In genomic region chr12:15809249-15809648, GRCm38 (mm10) we compare ENCODE assay signal across 18 mouse cellular contexts. TPM values are rescaled to one million over a fixed set of nuclear protein-coding genes. Genes with fewer than 3 reads are reported as not detected.
DNase-seq lines count a peak whose midpoint lies in the region; ATAC-seq and TF ChIP-seq lines count a peak whose summit lies in the region.
"Had no signal": no experiment of that assay in that cellular context is flagged by ENCODE, and none has a peak within 500 bp of the region (broad histone marks: within the 10 kb centered on the region; RNA-seq: fewer than 3 reads in every experiment).

No protein-coding gene starts in this region.

- peak overlapping the region; percentile 73; the same call in 1 of the 2 replicates for H3K4me2 ChIP-seq in forebrain, postnatal 0 days (ENCODE audit: low read depth)
- H3K4me2 ChIP-seq in forebrain, embryonic 16.5 days (ENCODE audit: low read length): no peak overlapping the region
- H3K4me2 ChIP-seq in neural tube, embryonic 12.5 days (replicated peaks): peak overlapping the region; percentile 38; the same call in 1 of the 2 replicates
- H3K4me2 ChIP-seq in midbrain, embryonic 13.5 days (replicated peaks): peak overlapping the region; percentile 65
- H3K4me2 ChIP-seq in neural tube, embryonic 15.5 days: peak overlapping the region; percentile 67
- H3K4me2 ChIP-seq in liver, embryonic 12.5 days: no peak overlapping the region
- H3K4me2 ChIP-seq: embryonic facial prominence, embryonic 13.5 days; lung, embryonic 14.5 days; stomach, embryonic 15.5 days had no signal

- peaks cover 9% of the 10 kb centered on the region for H3K4me1 ChIP-seq in forebrain, postnatal 0 days (ENCODE audit: insufficient read depth)
- H3K4me1 ChIP-seq in forebrain, embryonic 16.5 days (replicated peaks; ENCODE audit: control insufficient read depth, insufficient read depth, low read length): peaks cover 35% of the 10 kb centered on the region
- H3K4me1 ChIP-seq in neural tube, embryonic 12.5 days: peaks cover 42% of the 10 kb centered on the region
- peaks cover 72% of the 10 kb centered on the region for H3K4me1 ChIP-seq in midbrain, embryonic 13.5 days (replicated peaks)
- peaks cover 66% of the 10 kb centered on the region for H3K4me1 ChIP-seq in neural tube, embryonic 15.5 days
- 0 out of 2 replicates have a peak, but pooled peaks cover 1% of the 10 kb centered on the region for H3K4me1 ChIP-seq in liver, embryonic 12.5 days

- H3K9ac ChIP-seq in forebrain, postnatal 0 days: no peak overlapping the region
- H3K9ac ChIP-seq in forebrain, embryonic 16.5 days (replicated peaks; ENCODE audit: low read depth, low read length): no peak overlapping the region
- H3K9ac ChIP-seq in neural tube, embryonic 12.5 days: no peak overlapping the region
- H3K9ac ChIP-seq in midbrain, embryonic 13.5 days (replicated peaks): peak overlapping the region; percentile 42
- no peak overlapping the region for H3K9ac ChIP-seq in neural tube, embryonic 15.5 days (replicated peaks)
- H3K9ac ChIP-seq in liver, embryonic 12.5 days: no peak overlapping the region
- H3K9ac ChIP-seq: embryonic facial prominence, embryonic 13.5 days; lung, embryonic 14.5 days; stomach, embryonic 15.5 days had no signal

- H3K27ac ChIP-seq in forebrain, postnatal 0 days (ENCODE audit: low read depth, low read length): no peak overlapping the region
- no peak overlapping the region for H3K27ac ChIP-seq in forebrain, embryonic 16.5 days (ENCODE audit: low read length)
- no peak overlapping the region for H3K27ac ChIP-seq in neural tube, embryonic 12.5 days
- no peak overlapping the region for H3K27ac ChIP-seq in midbrain, embryonic 13.5 days
- H3K27ac ChIP-seq in neural tube, embryonic 15.5 days (replicated peaks): no peak overlapping the region
- H3K27ac ChIP-seq in liver, embryonic 12.5 days: no peak overlapping the region
- H3K27ac ChIP-seq: embryonic facial prominence, embryonic 13.5 days; heart, embryonic 13.5 days; stomach, embryonic 15.5 days had no signal

- WGBS in forebrain, postnatal 0 days: 75% methylated on average over 4 of the region's 4 CpGs
- WGBS in forebrain, embryonic 16.5 days: 91% methylated on average over 4 of the region's 4 CpGs
- WGBS in neural tube, embryonic 12.5 days: 89% methylated on average over 4 of the region's 4 CpGs
- WGBS in midbrain, embryonic 13.5 days: 88% methylated on average over 2 of the region's 4 CpGs
- WGBS in neural tube, embryonic 15.5 days: 86% methylated on average over 4 of the region's 4 CpGs
- WGBS in liver, embryonic 12.5 days (ENCODE audit: insufficient replicate concordance): 76% methylated on average over 4 of the region's 4 CpGs

- H3K27me3 ChIP-seq in forebrain, postnatal 0 days (ENCODE audit: insufficient read depth, low read length): no peaks in the 10 kb centered on the region
- no peaks in the 10 kb centered on the region for H3K27me3 ChIP-seq in forebrain, embryonic 16.5 days (replicated peaks; ENCODE audit: control insufficient read depth, insufficient read depth, low read length)
- H3K27me3 ChIP-seq in neural tube, embryonic 12.5 days (replicated peaks): no peaks in the 10 kb centered on the region
- H3K27me3 ChIP-seq in midbrain, embryonic 13.5 days: no peaks in the 10 kb centered on the region
- H3K27me3 ChIP-seq in neural tube, embryonic 15.5 days (replicated peaks): no peaks in the 10 kb centered on the region
- peaks cover 13% of the 10 kb centered on the region for H3K27me3 ChIP-seq in liver, embryonic 12.5 days (replicated peaks)
- H3K27me3 ChIP-seq: embryonic facial prominence, embryonic 13.5 days; heart, embryonic 13.5 days; stomach, embryonic 15.5 days had no signal

- H3K36me3 ChIP-seq in forebrain, postnatal 0 days (ENCODE audit: insufficient read depth): peaks cover 40% of the 10 kb centered on the region
- peaks cover 19% of the 10 kb centered on the region for H3K36me3 ChIP-seq in forebrain, embryonic 16.5 days (ENCODE audit: control insufficient read depth, insufficient read depth)
- H3K36me3 ChIP-seq in neural tube, embryonic 12.5 days: peaks cover 54% of the 10 kb centered on the region
- H3K36me3 ChIP-seq in midbrain, embryonic 13.5 days: peaks cover 55% of the 10 kb centered on the region
- H3K36me3 ChIP-seq in neural tube, embryonic 15.5 days: peaks cover 38% of the 10 kb centered on the region
- H3K36me3 ChIP-seq in liver, embryonic 12.5 days: no peaks in the 10 kb centered on the region; the same call in 1 of the 2 replicates

- no peaks in the 10 kb centered on the region for H3K9me3 ChIP-seq in forebrain, postnatal 0 days (ENCODE audit: low read length)
- no peaks in the 10 kb centered on the region for H3K9me3 ChIP-seq in forebrain, embryonic 16.5 days (ENCODE audit: control insufficient read depth, low read length)
- no peaks in the 10 kb centered on the region for H3K9me3 ChIP-seq in neural tube, embryonic 12.5 days
- H3K9me3 ChIP-seq in midbrain, embryonic 13.5 days: no peaks in the 10 kb centered on the region
- H3K9me3 ChIP-seq in neural tube, embryonic 15.5 days (replicated peaks): no peaks in the 10 kb centered on the region
- H3K9me3 ChIP-seq in liver, embryonic 12.5 days (replicated peaks): no peaks in the 10 kb centered on the region
- H3K9me3 ChIP-seq: embryonic facial prominence, embryonic 13.5 days; heart, embryonic 13.5 days; stomach, embryonic 15.5 days had no signal

- no peak for DNase-seq in forebrain, postnatal 0 days
- no peak for DNase-seq in neural tube, embryonic 10.5 days (ENCODE audit: extremely low spot score, low spot score)
- DNase-seq in spleen, postnatal 10 days (ENCODE audit: low spot score in 2 of 2): no peak
- DNase-seq: adrenal gland, postnatal 36 days; cerebellum, adult 8-10 months; kidney, adult 9 months; kidney, postnatal 36 days; liver; lung, embryonic 14.5 days; spleen, adult 18-20 months had no signal

- ATAC-seq in forebrain, postnatal 0 days: no peak
- no peak for ATAC-seq in forebrain, embryonic 16.5 days
- no peak for ATAC-seq in neural tube, embryonic 12.5 days (ENCODE audit: low FRiP score, low read depth)
- no peak for ATAC-seq in midbrain, embryonic 13.5 days
- ATAC-seq in neural tube, embryonic 15.5 days (ENCODE audit: low FRiP score): no peak
- ATAC-seq in liver, embryonic 12.5 days: no peak

- no peak overlapping the region for H3K4me3 ChIP-seq in forebrain, postnatal 0 days (ENCODE audit: low read depth, low read length)
- H3K4me3 ChIP-seq in forebrain, embryonic 16.5 days (replicated peaks; ENCODE audit: low read length): no peak overlapping the region
- no peak overlapping the region for H3K4me3 ChIP-seq in neural tube, embryonic 12.5 days
- peak overlapping the region; percentile 22 for H3K4me3 ChIP-seq in midbrain, embryonic 13.5 days (replicated peaks)
- H3K4me3 ChIP-seq in neural tube, embryonic 15.5 days (replicated peaks): no peak overlapping the region
- H3K4me3 ChIP-seq in liver, embryonic 12.5 days: no peak overlapping the region
- H3K4me3 ChIP-seq: embryonic facial prominence, embryonic 13.5 days; heart, embryonic 13.5 days; stomach, embryonic 15.5 days had no signal

- no peak for TF ChIP-seq CTCF in forebrain, postnatal 0 days (IDR thresholded peaks at IDR 0.05; ENCODE audit: low read depth)

RNA-seq across cellular contexts. Expression of gene Trib2, which starts 7.5 kb away (rescaled TPM):
- 114 and 152 TPM in 2 replicates for total RNA-seq in forebrain, postnatal 0 days (2014; rRNA removed)
- polyA plus RNA-seq in forebrain, postnatal 0 days (2015; fragmentation: Nextera tagmentation; extraction: Ambion mirVana): 59.0 and 82.3 TPM in 2 replicates
- polyA plus RNA-seq in forebrain, embryonic 16.5 days (2015; fragmentation: Nextera tagmentation; extraction: Ambion mirVana): 107 and 112 TPM in 2 replicates
- 101 and 104 TPM in 2 replicates for polyA plus RNA-seq in neural tube, embryonic 12.5 days (2016; fragmentation: Nextera tagmentation; extraction: Ambion mirVana)
- polyA plus RNA-seq in midbrain, embryonic 13.5 days (2015; fragmentation: Nextera tagmentation; extraction: Ambion mirVana): 120 and 121 TPM in 2 replicates
- 119 and 134 TPM in 2 replicates for polyA plus RNA-seq in neural tube, embryonic 15.5 days (2015; fragmentation: Nextera tagmentation; extraction: Ambion mirVana)
- polyA plus RNA-seq in liver, embryonic 12.5 days (2016; fragmentation: Nextera tagmentation; extraction: Ambion mirVana): 5.0 and 5.2 TPM in 2 replicates

Comparison
In these comparisons a context has a peak if more than half of its experiments do, and no peak if none do; other contexts are left out.
1. H3K4me2 ChIP-seq: peak in forebrain, postnatal 0 days (single experiment), neural tube, embryonic 12.5 days (single experiment), midbrain, embryonic 13.5 days (single experiment) and neural tube, embryonic 15.5 days (single experiment); none in forebrain, embryonic 16.5 days (single experiment) and liver, embryonic 12.5 days (single experiment).